Mouse (Mus musculus) ES-Bruce4 (cell line): ENCODE measurements around the gene Pigv. TPM values are rescaled to one million over a fixed set of nuclear protein-coding genes. Genes with fewer than 3 reads are reported as not detected.

Source experiments
- H3K27ac ChIP-seq: 2 replicates; pipeline ENCODE4 v1.5.1; 2012; ENCODE audit warnings: low read length, inconsistent platforms; ENCODE audit not compliant: insufficient read depth
- H3K27me3 ChIP-seq: 2 replicates; pipeline ENCODE4 v1.6.1; 2012; ENCODE audit warnings: mild to moderate bottlenecking, low read length, inconsistent platforms; ENCODE audit not compliant: control insufficient read depth, poor library complexity, insufficient read depth, severe bottlenecking
- H3K36me3 ChIP-seq: 2 replicates; pipeline ENCODE4 v1.6.1; 2012; ENCODE audit warnings: inconsistent platforms, mild to moderate bottlenecking, low read length, moderate library complexity; ENCODE audit not compliant: control insufficient read depth, poor library complexity, insufficient read depth, severe bottlenecking
- H3K4me1 ChIP-seq: one replicate; pipeline ENCODE4 v1.8.1; 2011; ENCODE audit warnings: low read length; ENCODE audit not compliant: control insufficient read depth, insufficient read depth
- H3K4me3 ChIP-seq: 2 replicates; pipeline ENCODE4 v1.5.1; 2011; ENCODE audit warnings: low read depth, mild to moderate bottlenecking, low read length
- H3K9ac ChIP-seq: 2 replicates; pipeline ENCODE4 v1.6.1; 2012; ENCODE audit warnings: low read depth, mild to moderate bottlenecking, inconsistent platforms; ENCODE audit not compliant: poor library complexity, severe bottlenecking
- H3K9me3 ChIP-seq: replicated peaks from 2 replicates; pipeline ENCODE4 v1.6.1; 2012; ENCODE audit warnings: mild to moderate bottlenecking, low read length, inconsistent platforms; ENCODE audit not compliant: control insufficient read depth, poor library complexity, insufficient read depth, severe bottlenecking
- CTCF ChIP-seq: IDR thresholded peaks from one replicate; pipeline ENCODE4 v1.8.1; 2011; ENCODE audit warnings: low read depth, low read length
- EP300 ChIP-seq: IDR thresholded peaks from 2 replicates; pipeline ENCODE4 v1.6.1; 2011; ENCODE audit warnings: low read depth, low read length; ENCODE audit not compliant: insufficient read depth
- POLR2A ChIP-seq: IDR thresholded peaks from one replicate; pipeline ENCODE4 v1.8.1; 2011; ENCODE audit warnings: low read length; ENCODE audit not compliant: insufficient read depth
- polyA plus RNA-seq: library from polyadenylated mRNA; stranded (reverse); fragments of >200 nt; gene quantifications from 2 replicates; pipeline ENCODE4 v1.2.4, GENCODE M21; 2011; ENCODE audit warnings: low read depth; ENCODE audit not compliant: missing spikeins, insufficient read depth, insufficient read length

The Pigv gene
- polyA plus RNA-seq = 12.8 and 15.2 TPM in 2 replicates

GRCm38 (mm10) chr4:133671881-133672844 lies at the start of gene Pigv:
Gene Pigv (minus strand): TSS chr4:133672647.
- peaks cover 6% of the 10 kb centered on the region for H3K4me1 ChIP-seq
- H3K27ac ChIP-seq = peak within 1 kb of the TSS; percentile 98
- H3K4me3 ChIP-seq = peak within 1 kb of the TSS; percentile 100
- H3K36me3 ChIP-seq = no peaks in the 10 kb centered on the region; the same call in 1 of the 2 replicates
- no peaks in the 10 kb centered on the region for H3K9me3 ChIP-seq
- TF ChIP-seq EP300 (no peak), POLR2A (peak; percentile 9)
- H3K9ac ChIP-seq = peak within 1 kb of the TSS; percentile 97
- no peaks in the 10 kb centered on the region for H3K27me3 ChIP-seq

- peaks cover 1% of the 10 kb centered on the region for H3K4me1 ChIP-seq
- H3K9ac ChIP-seq = no peak overlapping the region
- TF ChIP-seq CTCF (no peak), EP300 (no peak), POLR2A (no peak)
- H3K4me3 ChIP-seq = no peak overlapping the region
- no peaks in the 10 kb centered on the region for H3K9me3 ChIP-seq
- H3K36me3 ChIP-seq = peaks cover 68% of the 10 kb centered on the region
- no peak overlapping the region for H3K27ac ChIP-seq
- no peaks in the 10 kb centered on the region for H3K27me3 ChIP-seq
Measured at GRCm38 (mm10) chr4:133719791-133720190, 47.3 kb upstream of the Pigv start.

GRCm38 (mm10) chr4:133712755-133713154 lies 40.3 kb upstream of the Pigv start:
- Histone ChIP-seq H3K4me3 (no peak overlapping the region), H3K27ac (peak overlapping the region; percentile 17), H3K36me3 (peaks cover 54% of the 10 kb centered on the region), H3K9me3 (no peaks in the 10 kb centered on the region), H3K4me1 (peaks cover 2% of the 10 kb centered on the region), H3K9ac (no peak overlapping the region), H3K27me3 (no peaks in the 10 kb centered on the region)
- no peak for TF ChIP-seq CTCF
- TF ChIP-seq POLR2A = no peak
- TF ChIP-seq EP300 = no peak

GRCm38 (mm10) chr4:133711307-133712076 lies 39.0 kb upstream of the Pigv start:
- Histone ChIP-seq H3K9ac (no peak overlapping the region), H3K4me1 (peaks cover 2% of the 10 kb centered on the region), H3K9me3 (no peaks in the 10 kb centered on the region), H3K27me3 (no peaks in the 10 kb centered on the region), H3K27ac (no peak overlapping the region; the same call in 1 of the 2 replicates), H3K4me3 (no peak overlapping the region), H3K36me3 (peaks cover 56% of the 10 kb centered on the region)
- TF ChIP-seq CTCF (no peak), POLR2A (no peak), EP300 (no peak)

DNA sequence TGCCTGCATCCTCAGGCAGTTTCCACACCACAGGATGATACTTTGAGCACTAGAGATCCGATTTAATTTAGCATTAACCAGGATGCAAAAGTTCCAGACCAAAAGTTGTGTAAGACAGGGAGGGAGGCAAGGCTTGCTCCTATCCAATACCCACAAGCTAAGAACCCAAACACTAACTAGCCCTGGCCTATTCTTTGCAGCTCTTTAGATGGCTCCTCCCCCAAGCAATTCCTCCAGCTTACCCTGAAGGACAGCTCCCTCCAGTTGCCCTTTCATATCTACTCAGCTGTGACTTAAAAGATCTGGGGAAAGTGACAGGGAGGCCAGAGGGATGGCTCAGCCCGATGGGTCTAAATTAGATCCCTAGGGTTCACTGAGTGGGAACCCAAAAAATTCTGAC lies 36.9 kb upstream of the Pigv start:
- Histone ChIP-seq H3K9me3 (no peaks in the 10 kb centered on the region), H3K36me3 (peaks cover 51% of the 10 kb centered on the region), H3K4me1 (peaks cover 2% of the 10 kb centered on the region), H3K27me3 (no peaks in the 10 kb centered on the region), H3K9ac (no peak overlapping the region), H3K4me3 (no peak overlapping the region), H3K27ac (no peak overlapping the region)
- TF ChIP-seq EP300 = no peak
- TF ChIP-seq POLR2A = no peak
- no peak for TF ChIP-seq CTCF

DNA sequence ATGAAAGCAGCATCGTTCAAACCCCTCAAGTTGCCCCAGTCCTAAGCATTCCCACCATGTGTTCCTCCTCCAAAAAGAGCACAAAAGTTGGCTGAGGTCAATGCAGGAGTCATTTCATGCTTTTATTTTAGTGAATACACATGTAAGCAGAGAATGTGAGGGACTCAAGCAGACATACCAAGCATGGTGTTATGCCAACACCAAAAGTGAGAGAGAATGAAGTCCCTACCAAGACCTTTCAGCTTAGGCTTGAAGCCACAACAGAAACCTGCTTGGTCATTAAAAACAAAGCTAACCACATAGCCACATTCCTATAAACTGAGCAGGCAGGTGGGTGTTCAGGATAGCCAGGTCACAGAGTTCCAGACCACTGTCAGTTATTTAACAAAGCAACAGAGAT lies 35.0 kb upstream of the Pigv start:
- H3K4me1 ChIP-seq = peaks cover 2% of the 10 kb centered on the region
- no peak overlapping the region for H3K9ac ChIP-seq
- no peaks in the 10 kb centered on the region for H3K9me3 ChIP-seq
- no peak overlapping the region for H3K4me3 ChIP-seq
- peaks cover 59% of the 10 kb centered on the region for H3K36me3 ChIP-seq
- peak overlapping the region; percentile 66 for H3K27ac ChIP-seq
- TF ChIP-seq CTCF = no peak
- no peak for TF ChIP-seq EP300
- no peak for TF ChIP-seq POLR2A
- no peaks in the 10 kb centered on the region for H3K27me3 ChIP-seq
